Mouse (Mus musculus) hindlimb bud, embryonic 11.5 days (tissue): ENCODE data around the gene Efcab2.

Source experiments
- DNase-seq: peaks from one replicate; pipeline ENCODE4 v3.0.0-alpha.2; 2012; ENCODE audit warnings: low read depth, low spot score; ENCODE audit errors: extremely low spot score

The Efcab2 gene

DNA sequence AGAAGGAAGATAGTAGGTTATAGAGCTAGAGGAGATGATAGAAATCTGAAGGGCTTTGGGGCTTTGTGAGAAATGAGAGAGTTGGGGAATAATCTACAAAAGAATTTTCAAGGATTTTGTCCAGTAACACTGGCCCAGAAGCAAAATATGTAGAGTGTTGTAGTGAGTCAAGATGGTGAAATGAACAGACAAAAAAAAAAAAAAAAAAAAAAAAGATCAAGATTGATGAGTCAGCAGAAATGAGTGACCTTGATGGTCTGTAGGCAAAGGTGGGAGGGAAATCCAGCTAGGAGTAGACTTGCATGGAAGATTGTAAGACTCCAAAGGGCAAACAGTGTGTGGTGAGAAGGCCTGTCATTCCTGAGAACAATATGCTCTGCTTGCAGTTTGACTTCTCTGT, 78.0 kb downstream of the Efcab2 start:
- no peak for DNase-seq

DNA sequence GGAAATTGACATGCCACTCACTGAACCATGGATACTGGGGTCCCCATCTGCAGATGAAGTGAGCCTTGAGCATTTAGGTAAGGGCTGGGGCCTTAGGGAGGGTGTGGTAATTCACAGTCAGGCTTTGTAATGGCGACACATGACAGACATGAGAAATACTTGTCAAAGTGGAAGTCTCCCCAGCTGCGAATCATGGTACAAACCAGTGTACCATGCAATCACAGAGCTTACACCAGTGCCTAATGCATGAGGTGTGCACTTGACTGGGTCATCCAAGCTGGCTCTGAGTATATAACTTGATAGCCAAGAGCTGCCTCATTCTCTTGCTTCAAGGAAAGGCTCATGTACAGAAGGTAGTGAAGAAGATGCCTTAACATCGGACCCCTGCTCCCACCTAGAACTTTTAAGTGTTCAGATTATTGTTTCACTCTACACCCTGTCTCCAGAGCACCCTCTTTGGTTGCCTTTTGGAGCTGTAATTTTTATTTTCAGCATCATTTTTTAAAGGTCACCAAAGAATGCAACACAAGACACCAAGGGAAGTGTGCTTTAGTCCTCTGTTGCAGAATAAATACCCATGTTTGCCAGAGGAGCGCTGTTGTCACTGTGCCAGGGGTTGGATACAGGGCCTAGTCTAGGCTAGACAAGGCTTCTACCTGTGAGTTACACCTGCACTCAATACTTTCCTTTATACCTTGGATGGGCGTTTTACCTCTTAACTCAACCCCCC, 79.4 kb downstream of the Efcab2 start:
- no peak for DNase-seq

DNA sequence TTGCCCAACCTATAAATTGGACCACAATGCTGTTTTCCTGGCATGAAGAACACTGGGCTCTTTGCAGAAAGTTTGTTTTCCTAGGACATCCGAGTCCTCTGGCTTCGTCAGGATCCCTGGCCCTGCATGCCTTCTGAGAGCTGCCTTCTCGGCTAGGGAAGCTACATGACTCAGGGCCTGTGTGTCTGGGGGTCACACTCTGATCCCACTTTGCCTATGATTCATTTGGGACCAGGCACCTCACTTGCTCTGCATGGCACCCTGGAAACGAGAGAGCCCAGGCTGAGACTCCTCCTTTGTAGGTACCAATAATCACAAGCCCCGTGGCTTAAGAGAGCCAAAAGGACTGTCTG, 80.0 kb downstream of the Efcab2 start:
- no peak for DNase-seq

DNA sequence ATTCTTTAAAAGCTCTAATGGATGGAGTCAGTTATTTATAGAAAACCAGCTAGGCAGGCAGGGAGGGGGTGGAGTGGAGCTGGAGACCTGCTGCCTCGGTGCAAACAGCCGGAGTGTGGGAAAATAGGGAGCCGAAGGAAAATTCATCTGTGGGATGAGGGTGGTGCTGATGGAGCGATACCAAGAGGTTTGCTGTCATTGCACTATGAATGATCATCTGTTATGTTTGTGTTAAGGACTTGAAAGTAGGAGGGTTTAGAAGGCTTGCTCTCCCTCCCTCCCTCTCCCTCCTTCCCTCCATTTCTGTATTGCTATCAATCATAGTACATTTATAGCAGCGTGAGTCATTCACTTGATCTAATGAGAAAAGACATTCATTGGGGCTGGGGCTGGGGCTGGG, 80.9 kb downstream of the Efcab2 start:
- no peak for DNase-seq

DNA sequence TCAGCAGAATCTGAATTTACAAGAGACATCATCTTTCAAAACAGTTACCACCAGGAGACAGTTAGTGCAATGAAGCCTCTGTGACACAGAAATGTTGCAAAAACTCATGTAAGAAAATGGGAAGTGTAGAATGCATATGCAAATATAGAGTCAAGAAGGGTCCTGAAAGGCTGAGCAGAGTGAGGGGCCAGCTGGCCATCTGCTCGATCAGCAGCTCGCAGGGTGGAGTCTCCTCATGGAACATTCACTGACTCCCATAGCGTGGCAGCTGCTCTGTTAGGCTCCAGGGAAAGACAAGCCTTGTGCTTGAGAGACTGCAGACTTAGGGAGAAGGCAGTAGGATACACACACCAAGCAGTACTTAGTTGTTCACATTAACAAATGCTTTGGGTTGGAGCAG, 83.2 kb downstream of the Efcab2 start:
- DNase-seq, result no peak

DNA sequence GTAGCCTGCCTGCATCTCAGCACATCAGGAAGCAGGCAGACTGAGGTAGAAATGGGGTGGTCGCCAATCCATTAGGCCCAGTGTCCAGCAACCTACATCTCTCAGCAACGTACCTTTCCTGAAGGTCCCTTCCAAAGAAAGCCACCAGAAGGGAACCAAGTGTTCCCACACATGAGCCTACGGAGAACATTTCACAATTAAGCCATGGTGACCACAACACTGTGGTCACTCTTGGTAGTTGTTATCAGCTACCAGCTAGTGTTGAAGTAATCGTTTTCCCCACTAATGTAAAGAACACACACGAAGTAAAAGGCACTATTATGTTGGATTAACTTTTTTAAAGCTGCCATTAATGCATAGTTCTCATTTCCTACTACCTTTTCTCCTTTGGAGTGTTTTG, 85.8 kb downstream of the Efcab2 start:
- no peak for DNase-seq

DNA sequence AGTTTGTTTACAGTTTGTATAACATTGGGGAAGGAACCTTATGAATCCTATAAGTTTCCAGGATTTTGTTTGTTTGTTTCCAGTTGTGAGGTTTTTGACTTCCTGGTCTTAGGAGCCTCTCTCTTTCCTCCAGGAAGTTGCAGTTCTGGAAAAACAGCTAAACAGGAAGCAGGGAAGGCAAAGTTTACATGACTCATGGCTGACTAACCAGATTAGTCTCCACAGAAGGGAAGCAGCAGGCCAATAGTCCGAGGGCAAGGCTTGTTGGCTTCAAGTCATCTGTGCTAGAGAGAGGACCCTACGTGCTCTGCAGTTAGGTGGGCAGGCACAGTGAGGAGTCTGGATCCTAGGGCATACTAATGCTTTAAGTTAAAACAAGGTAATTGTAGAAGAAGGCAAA, 86.6 kb downstream of the Efcab2 start:
- DNase-seq, result no peak

DNA sequence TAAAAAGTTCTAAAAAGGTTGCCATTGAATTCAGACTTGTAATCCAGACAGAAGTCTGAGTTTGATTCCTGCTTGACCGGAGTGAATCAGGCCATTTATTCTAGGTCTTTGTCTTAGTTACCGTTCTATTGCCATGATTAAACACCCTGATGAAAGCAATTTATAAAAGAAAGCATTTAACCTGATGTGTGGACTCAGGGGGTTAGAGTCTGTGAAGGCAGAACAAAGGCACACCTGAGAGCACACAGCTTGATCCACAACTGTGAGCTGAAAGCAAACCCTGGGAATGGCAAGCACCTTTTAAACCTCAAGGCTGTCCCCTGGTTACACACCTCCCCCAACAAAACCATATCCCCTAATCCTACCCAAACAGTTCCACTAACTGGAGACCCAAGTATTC, 90.3 kb downstream of the Efcab2 start:
- no peak for DNase-seq

DNA sequence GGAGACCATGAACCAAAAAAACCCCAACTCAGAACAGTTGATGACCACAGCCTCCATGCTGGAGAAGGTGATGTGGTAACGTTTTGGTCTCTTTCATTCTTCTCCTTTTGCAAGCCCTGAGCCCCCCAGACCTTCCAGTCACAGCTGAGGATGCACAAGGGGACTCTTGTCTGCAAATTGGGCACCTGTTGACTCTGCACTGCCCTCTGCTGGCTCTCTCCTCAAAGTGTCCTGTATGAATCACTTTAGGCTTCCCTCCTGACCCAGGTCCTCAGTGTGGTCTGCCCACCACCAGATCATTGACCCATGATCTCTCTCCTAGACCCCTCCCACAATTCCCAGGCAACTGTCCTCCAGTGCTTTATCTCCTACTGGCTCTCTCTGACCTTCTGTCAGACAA, 91.0 kb downstream of the Efcab2 start:
- DNase-seq, result no peak

DNA sequence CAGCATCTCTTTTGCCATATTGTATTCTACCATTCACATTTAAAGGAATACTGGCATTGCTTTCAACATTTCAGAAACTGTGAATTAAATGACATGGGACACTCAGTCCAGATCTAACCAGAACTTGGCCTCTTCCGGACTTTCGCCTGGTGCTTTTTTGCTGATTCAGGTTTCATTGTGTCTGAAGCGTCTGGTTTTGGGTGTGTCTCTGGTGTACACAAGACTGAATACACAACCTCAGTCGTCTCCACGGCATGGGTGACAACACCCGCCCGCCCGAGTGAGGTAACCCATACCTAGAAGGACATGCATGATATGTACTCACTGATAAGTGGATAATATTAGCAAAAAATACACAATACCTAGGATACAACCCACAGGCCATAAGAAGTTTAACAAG, 101.1 kb downstream of the Efcab2 start:
- no peak for DNase-seq

DNA sequence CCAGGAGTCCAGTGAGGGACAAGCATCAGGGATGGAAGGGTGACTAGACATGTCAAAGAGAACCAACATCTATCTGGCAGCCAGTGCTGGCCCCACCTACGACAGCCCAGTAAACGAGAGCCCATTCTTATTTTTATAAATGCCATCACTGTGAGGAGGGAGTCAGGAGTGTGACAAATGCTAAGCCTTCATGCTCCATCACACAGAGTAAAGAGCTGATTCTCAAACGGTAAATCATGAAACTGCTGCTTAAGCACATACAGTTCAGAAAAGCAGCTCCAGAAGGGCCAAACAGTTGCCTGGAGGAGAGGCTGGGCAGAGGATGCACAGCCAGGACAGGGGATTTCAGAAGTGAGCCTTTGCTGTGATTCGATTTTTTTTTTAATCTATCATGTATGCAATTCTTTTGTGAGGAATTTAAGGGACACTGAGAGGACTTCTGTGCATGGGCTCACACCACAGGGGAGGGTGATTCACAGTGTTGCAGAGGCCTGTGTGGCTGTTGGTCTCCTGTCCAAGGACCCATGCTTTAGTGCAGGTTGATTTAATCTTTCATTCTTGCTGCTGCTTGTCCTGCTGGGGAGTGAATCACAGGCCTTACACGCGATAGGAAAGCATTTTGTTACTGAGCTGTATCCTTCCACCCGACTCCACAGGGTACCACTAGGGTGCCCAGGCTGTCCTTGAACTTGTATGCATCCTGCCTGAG, 106.6 kb downstream of the Efcab2 start:
- DNase-seq, result no peak

DNA sequence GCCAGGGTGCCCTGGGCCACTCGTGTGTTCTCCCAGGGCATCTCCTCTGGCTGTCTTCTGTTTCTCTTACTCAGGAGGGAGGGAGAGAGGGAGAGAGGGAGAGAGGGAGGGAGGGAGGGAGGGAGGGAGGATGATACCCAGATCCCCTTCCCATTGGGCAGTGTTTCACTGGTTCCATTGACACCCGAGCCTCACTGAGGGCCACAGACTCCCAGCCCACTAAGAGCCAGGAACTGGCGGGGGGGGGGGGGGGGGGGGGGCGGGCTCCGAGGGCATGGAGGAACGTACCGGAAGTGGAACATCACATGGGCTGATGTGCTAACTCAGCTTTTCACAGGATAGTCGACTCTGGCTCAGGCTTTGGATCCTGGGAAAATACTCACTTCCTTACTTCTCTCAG, 108.1 kb downstream of the Efcab2 start:
- DNase-seq, result no peak

DNA sequence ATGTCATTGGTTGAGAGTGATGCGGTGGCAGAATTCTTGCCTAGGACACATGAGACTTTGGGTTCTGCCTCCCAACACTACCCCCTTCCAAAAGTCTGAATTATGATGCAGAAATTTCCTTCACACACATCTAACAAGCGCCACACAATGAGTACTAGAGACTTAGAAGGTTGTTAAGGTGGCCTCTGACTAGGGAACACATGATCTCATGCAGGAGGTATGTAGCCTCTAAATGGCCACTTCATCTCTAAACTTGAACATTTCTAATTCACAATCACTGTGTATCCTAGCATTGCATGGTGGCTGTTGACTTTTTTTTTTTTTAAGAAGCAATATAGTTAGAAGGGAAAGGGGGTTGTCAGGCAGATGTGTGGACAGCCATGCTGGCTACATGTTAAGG, 110.0 kb downstream of the Efcab2 start:
- no peak for DNase-seq

DNA sequence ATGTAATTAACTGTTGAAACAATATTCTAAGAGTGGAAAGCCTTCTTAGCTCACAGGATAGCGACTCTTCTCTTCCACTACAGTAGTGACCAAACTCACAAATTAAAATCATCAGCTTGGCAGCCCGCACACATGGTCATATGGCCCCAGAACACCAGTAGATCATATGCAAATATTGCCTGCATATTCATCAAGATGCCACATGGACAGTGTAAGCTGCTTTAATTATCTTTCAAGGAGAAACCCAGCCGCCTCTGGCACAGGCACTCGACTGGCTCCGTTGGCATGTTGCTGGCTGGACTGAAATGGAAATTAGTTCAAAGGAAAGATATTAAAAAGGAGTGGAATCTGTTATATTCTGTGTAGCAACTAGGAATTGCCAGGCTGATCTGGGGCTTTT, 116.5 kb downstream of the Efcab2 start:
- DNase-seq, result no peak

DNA sequence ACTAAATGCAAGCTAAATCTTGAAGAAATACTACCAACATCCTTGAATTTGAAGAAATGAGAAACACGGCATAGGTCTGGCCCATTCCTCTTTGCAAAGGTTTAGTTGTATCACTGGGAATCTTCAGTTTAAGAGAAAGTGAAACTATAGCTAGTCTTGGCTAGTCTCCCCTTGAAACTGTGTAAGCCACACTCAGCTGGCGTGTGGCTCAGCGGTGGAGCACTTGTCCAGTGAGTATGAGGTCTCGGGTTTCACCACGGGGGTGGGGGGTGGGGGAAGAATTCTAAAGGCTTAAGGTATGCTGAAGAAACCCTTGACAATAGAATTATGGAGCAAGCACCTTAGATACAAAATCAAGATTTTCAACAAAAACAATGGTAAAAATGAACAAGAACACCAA, 117.3 kb downstream of the Efcab2 start:
- DNase-seq, result no peak

DNA sequence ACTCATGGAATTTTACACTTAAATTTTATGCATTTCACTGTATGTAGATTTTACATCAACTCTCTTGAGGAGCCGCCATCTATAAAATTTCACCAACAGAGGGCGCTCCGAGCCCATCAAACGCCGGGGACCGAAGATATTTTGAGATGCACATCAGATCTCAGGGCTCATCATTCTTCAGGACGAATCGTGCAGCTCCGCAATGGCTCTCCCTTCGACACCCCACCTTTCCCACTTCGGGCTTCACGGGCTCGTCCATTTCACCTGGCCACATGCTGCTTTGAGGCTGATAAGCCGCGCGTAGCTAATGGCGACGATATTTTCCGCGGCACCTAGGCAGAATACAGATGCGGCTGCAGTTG, 121.3 kb downstream of the Efcab2 start:
- DNase-seq, result no peak

DNA sequence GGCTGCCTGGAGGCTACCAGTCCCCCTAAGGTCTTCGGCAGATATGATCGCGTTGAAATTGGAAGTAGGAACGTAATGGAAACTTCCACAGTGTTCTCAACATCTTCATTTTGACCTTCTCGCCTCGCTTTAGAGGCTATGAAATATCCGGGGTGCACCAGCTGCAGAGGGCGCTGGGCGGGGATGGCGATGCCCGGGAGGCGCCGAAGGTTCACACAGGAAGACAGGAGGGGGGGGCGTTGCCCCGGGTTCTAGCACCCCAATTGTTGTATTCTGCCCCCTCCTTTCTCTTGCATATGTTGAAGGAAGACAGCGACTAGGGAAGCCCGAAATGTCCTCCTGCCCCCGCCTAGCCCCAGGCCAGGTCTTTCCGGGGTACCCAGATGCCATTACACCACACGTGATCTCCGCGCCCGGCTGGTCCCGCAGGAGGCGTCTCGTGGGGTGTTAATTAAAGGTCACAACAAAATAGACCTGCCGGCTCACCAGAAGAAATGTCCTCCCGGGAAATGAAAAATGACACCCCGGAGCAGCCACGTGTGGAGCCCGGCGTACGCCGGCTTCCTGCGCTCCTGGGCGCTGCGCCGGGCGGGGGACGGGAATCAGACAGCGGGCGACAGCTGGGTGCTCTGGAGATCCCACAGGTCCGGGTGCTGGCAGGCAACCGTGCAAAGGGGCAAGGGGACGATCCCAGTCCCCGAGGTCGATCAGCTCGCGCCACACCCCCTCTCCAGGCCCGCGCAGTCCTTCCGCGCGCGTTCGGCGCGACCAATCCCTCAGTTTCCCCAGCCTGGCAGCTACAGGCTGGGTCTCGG, 121.9 kb downstream of the Efcab2 start:
- no peak for DNase-seq

DNA sequence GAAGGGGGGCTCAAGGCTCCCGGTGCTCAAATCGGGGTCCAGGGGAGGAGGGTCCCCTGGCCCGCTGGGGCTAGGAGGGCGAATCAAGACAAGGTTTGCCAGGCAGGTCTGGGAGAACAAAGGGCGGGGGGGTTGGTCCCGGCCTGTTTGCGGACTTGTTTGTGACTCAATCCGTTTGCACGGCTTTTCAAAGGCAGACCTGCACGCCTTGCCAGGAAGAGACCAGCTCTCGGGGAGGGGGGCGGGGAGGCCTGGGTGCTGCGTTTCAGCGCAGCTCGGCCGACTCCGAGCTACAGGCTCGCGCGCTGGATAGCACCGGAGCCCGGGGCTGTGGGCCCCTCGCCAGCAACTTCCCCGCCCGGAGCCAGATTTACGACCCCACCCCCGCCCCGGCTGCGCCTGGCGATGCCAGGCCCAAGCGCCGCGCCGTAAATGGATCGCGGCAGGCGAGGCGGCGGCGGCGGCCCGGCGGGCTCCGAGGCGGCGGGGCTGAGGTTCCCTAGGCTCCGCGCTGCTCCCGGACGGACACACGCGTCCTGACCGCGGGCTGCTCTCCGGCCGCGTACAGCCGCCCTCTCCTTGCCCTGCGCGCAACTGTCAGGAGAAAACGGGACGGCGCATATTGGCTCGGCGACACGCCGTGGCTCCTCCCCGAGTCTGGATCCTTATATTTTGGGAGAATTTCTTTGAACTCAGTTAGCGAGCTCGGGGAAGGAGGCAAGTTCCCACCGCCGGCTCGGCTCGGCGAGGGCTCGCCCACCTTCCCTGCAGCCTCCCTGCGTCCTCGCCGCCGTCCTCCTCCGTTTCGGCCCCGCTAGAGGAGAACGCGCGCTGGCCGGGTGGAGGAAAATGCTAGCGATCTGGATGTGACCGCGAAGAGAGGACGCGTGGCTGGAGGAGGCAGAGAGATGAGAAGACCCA, 122.8 kb downstream of the Efcab2 start, which contains the start of gene Kif26b:
Gene Kif26b, plus strand, starts transcription at position 695 of the 921 bp plus-strand sequence.
- DNase-seq, result no peak

DNA sequence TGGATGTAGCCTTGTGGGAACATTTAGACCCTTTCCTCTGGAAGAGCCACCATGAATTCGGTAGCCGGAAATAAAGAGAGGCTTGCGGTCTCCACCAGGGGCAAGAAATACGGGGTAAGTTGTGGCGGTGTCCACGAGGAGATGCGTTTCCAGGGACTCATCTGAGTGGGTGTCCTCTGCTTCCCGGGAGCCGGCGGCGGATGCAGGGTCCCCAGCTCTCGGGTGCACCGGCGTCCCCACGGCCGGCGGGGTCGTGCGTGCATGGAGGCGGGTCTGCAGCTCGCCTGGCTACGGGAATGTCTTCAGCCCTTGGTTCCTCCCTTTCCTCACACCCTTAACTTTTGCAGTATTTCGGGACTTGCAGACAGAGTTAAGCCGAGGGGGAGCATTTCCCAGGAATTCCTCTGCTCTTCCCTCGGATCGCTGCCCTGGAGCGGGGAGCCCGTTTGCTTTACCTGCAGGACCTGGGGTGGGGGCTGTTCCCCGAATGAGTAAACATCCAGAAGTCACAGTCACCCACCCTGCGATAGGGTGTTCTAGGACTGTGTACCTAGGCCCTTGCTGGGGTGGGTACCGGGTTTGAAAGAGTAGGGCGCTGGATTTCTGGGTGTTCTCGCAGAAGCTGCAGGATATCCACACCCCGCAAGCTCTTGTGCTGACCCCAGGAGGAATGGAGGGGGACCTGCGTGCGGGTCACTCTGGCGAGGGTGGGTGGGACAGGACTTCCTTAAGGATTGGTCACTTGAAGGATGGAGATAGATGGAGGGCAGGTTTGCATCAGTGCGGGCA, 123.8 kb downstream of the Efcab2 start:
- DNase-seq, result no peak
